Mouse (Mus musculus): ENCODE data around the gene Slc38a11. TPM values are rescaled to one million over a fixed set of nuclear protein-coding genes. Genes with fewer than 3 reads are reported as not detected.

Gene Slc38a11
- polyA plus RNA-seq (2015; fragmentation: Nextera tagmentation; extraction: Ambion mirVana) = 1.3 and 1.5 TPM in 2 replicates

- peak within 1 kb of the TSS; percentile 63 for H3K4me2 ChIP-seq
- peak within 1 kb of the TSS; percentile 56 for H3K9ac ChIP-seq
- WGBS = 4% methylated on average over 18 of the region's 18 CpGs
- H3K4me3 ChIP-seq = peak within 1 kb of the TSS; percentile 33
- peaks cover 7% of the 10 kb centered on the region; the same call in 1 of the 2 replicates for H3K27me3 ChIP-seq
- peaks cover 7% of the 10 kb centered on the region for H3K4me1 ChIP-seq (replicated peaks)
- H3K36me3 ChIP-seq = no peaks in the 10 kb centered on the region
- H3K9me3 ChIP-seq = no peaks in the 10 kb centered on the region
- ATAC-seq (ENCODE audit: low FRiP score) = peak; percentile 61; the same call in 1 of the 2 replicates
- H3K27ac ChIP-seq = no peak within 1 kb of the TSS
These were observed at the start of gene Slc38a11 for GRCm38 (mm10) chr2:65363828-65364497. Gene Slc38a11, minus strand, starts transcription at chr2:65364034.

GRCm38 (mm10) chr2:65407110-65407509 lies 43.3 kb upstream of the Slc38a11 start:
- no peak overlapping the region for H3K4me2 ChIP-seq
- no peak overlapping the region for H3K9ac ChIP-seq
- H3K4me1 ChIP-seq (replicated peaks) = no peaks in the 10 kb centered on the region
- no peak overlapping the region for H3K4me3 ChIP-seq
- H3K9me3 ChIP-seq = no peaks in the 10 kb centered on the region
- H3K27me3 ChIP-seq = no peaks in the 10 kb centered on the region
- WGBS = 94% methylated on average over 2 of the region's 2 CpGs
- H3K36me3 ChIP-seq = no peaks in the 10 kb centered on the region
- H3K27ac ChIP-seq = no peak overlapping the region
- no peak for ATAC-seq (ENCODE audit: low FRiP score)

- H3K9ac ChIP-seq = no peak overlapping the region
- no peaks in the 10 kb centered on the region for H3K36me3 ChIP-seq
- WGBS = 85% methylated on average over 1 of the region's 1 CpGs
- H3K4me3 ChIP-seq = no peak overlapping the region
- no peaks in the 10 kb centered on the region for H3K27me3 ChIP-seq
- H3K27ac ChIP-seq = no peak overlapping the region
- no peaks in the 10 kb centered on the region for H3K9me3 ChIP-seq
- H3K4me1 ChIP-seq (replicated peaks) = no peaks in the 10 kb centered on the region
- no peak for ATAC-seq (ENCODE audit: low FRiP score)
- H3K4me2 ChIP-seq = no peak overlapping the region
These were observed 41.6 kb upstream of the Slc38a11 start for GRCm38 (mm10) chr2:65405407-65405806.

- no peaks in the 10 kb centered on the region for H3K4me1 ChIP-seq (replicated peaks)
- H3K27me3 ChIP-seq = no peaks in the 10 kb centered on the region
- no peak overlapping the region for H3K9ac ChIP-seq
- H3K27ac ChIP-seq = no peak overlapping the region
- 85% methylated on average over 5 of the region's 5 CpGs for WGBS
- no peaks in the 10 kb centered on the region for H3K36me3 ChIP-seq
- H3K9me3 ChIP-seq = no peaks in the 10 kb centered on the region
- no peak overlapping the region for H3K4me2 ChIP-seq
- H3K4me3 ChIP-seq = no peak overlapping the region
- no peak for ATAC-seq (ENCODE audit: low FRiP score)
These were observed 38.2 kb upstream of the Slc38a11 start for GRCm38 (mm10) chr2:65402001-65402400.

- H3K27ac ChIP-seq = no peak overlapping the region
- H3K4me1 ChIP-seq (replicated peaks) = no peaks in the 10 kb centered on the region
- no peaks in the 10 kb centered on the region for H3K27me3 ChIP-seq
- H3K4me3 ChIP-seq = no peak overlapping the region
- WGBS = 91% methylated on average over 5 of the region's 5 CpGs
- no peak overlapping the region for H3K4me2 ChIP-seq
- H3K9ac ChIP-seq = no peak overlapping the region
- ATAC-seq (ENCODE audit: low FRiP score) = no peak
- no peaks in the 10 kb centered on the region for H3K9me3 ChIP-seq
- no peaks in the 10 kb centered on the region for H3K36me3 ChIP-seq
These were observed 36.1 kb upstream of the Slc38a11 start for GRCm38 (mm10) chr2:65399938-65400337.

- no peak overlapping the region for H3K9ac ChIP-seq
- 37% methylated on average over 3 of the region's 3 CpGs for WGBS
These were observed 32.3 kb upstream of the Slc38a11 start for GRCm38 (mm10) chr2:65396128-65396527.

GRCm38 (mm10) chr2:65393061-65393460 lies 29.2 kb upstream of the Slc38a11 start:
- H3K27ac ChIP-seq = no peak overlapping the region
- peak; percentile 36; the same call in 1 of the 2 replicates for ATAC-seq (ENCODE audit: low FRiP score)
- H3K4me3 ChIP-seq = no peak overlapping the region
- H3K36me3 ChIP-seq = no peaks in the 10 kb centered on the region
- H3K4me2 ChIP-seq = no peak overlapping the region
- no peaks in the 10 kb centered on the region for H3K9me3 ChIP-seq
- H3K27me3 ChIP-seq = no peaks in the 10 kb centered on the region
- WGBS = 55% methylated on average over 4 of the region's 4 CpGs
- H3K9ac ChIP-seq = no peak overlapping the region
- H3K4me1 ChIP-seq (replicated peaks) = no peaks in the 10 kb centered on the region

More at GRCm38 (mm10) chr2:65396128-65396527, 32.3 kb upstream of the Slc38a11 start:
- Histone ChIP-seq H3K4me1 (replicated peaks) (no peaks in the 10 kb centered on the region), H3K27ac (no peak overlapping the region), H3K27me3 (no peaks in the 10 kb centered on the region), H3K4me3 (no peak overlapping the region), H3K4me2 (no peak overlapping the region), H3K36me3 (no peaks in the 10 kb centered on the region), H3K9me3 (no peaks in the 10 kb centered on the region)
- peak; percentile 61 for ATAC-seq (ENCODE audit: low FRiP score)

- Histone ChIP-seq H3K4me1 (replicated peaks) (no peaks in the 10 kb centered on the region), H3K27me3 (no peaks in the 10 kb centered on the region), H3K9ac (no peak overlapping the region), H3K9me3 (no peaks in the 10 kb centered on the region), H3K4me2 (no peak overlapping the region), H3K27ac (no peak overlapping the region), H3K36me3 (no peaks in the 10 kb centered on the region), H3K4me3 (no peak overlapping the region)
- ATAC-seq (ENCODE audit: low FRiP score) = no peak
- 89% methylated on average over 6 of the region's 6 CpGs for WGBS
These were observed 27.5 kb upstream of the Slc38a11 start for GRCm38 (mm10) chr2:65391322-65391721.

GRCm38 (mm10) chr2:65384815-65385214 lies 21.0 kb upstream of the Slc38a11 start:
- Histone ChIP-seq H3K4me3 (no peak overlapping the region), H3K9ac (no peak overlapping the region), H3K27me3 (no peaks in the 10 kb centered on the region), H3K36me3 (no peaks in the 10 kb centered on the region), H3K9me3 (no peaks in the 10 kb centered on the region), H3K4me2 (no peak overlapping the region), H3K4me1 (replicated peaks) (no peaks in the 10 kb centered on the region), H3K27ac (no peak overlapping the region)
- ATAC-seq (ENCODE audit: low FRiP score) = no peak
- WGBS = 90% methylated on average over 6 of the region's 6 CpGs

- 62% methylated on average over 4 of the region's 4 CpGs for WGBS
- Histone ChIP-seq H3K4me3 (no peak overlapping the region), H3K4me1 (replicated peaks) (no peaks in the 10 kb centered on the region), H3K27me3 (no peaks in the 10 kb centered on the region), H3K9me3 (no peaks in the 10 kb centered on the region), H3K4me2 (no peak overlapping the region), H3K27ac (no peak overlapping the region), H3K36me3 (no peaks in the 10 kb centered on the region), H3K9ac (no peak overlapping the region)
- ATAC-seq (ENCODE audit: low FRiP score) = no peak
These were observed 18.7 kb upstream of the Slc38a11 start for GRCm38 (mm10) chr2:65382485-65382884.

GRCm38 (mm10) chr2:65378425-65378824 lies 14.6 kb upstream of the Slc38a11 start:
- H3K4me3 ChIP-seq = no peak overlapping the region
- no peak overlapping the region for H3K9ac ChIP-seq
- H3K27ac ChIP-seq = no peak overlapping the region
- no peaks in the 10 kb centered on the region for H3K27me3 ChIP-seq
- ATAC-seq (ENCODE audit: low FRiP score) = no peak
- H3K4me2 ChIP-seq = no peak overlapping the region
- 73% methylated on average over 4 of the region's 4 CpGs for WGBS
- H3K4me1 ChIP-seq (replicated peaks) = no peaks in the 10 kb centered on the region
- no peaks in the 10 kb centered on the region for H3K36me3 ChIP-seq
- no peaks in the 10 kb centered on the region for H3K9me3 ChIP-seq

GRCm38 (mm10) chr2:65374410-65374809 lies 10.6 kb upstream of the Slc38a11 start:
- H3K27ac ChIP-seq = no peak overlapping the region
- WGBS = 93% methylated on average over 5 of the region's 5 CpGs
- no peaks in the 10 kb centered on the region for H3K27me3 ChIP-seq
- H3K4me3 ChIP-seq = no peak overlapping the region
- H3K4me2 ChIP-seq = no peak overlapping the region
- no peaks in the 10 kb centered on the region for H3K36me3 ChIP-seq
- ATAC-seq (ENCODE audit: low FRiP score) = no peak
- H3K4me1 ChIP-seq (replicated peaks) = no peaks in the 10 kb centered on the region
- H3K9me3 ChIP-seq = no peaks in the 10 kb centered on the region
- no peak overlapping the region for H3K9ac ChIP-seq

- Histone ChIP-seq H3K9me3 (no peaks in the 10 kb centered on the region), H3K27me3 (no peaks in the 10 kb centered on the region), H3K9ac (no peak overlapping the region), H3K4me3 (no peak overlapping the region), H3K27ac (no peak overlapping the region), H3K4me2 (no peak overlapping the region), H3K36me3 (no peaks in the 10 kb centered on the region), H3K4me1 (replicated peaks) (no peaks in the 10 kb centered on the region)
- WGBS = 96% methylated on average over 4 of the region's 4 CpGs
- ATAC-seq (ENCODE audit: low FRiP score) = no peak
These were observed 9.2 kb upstream of the Slc38a11 start for GRCm38 (mm10) chr2:65373076-65373475.

Measured in hindbrain, embryonic 13.5 days (tissue).